Mouse (Mus musculus): ENCODE measurements around the gene Slc1a5.

GRCm38 (mm10) chr7:16731893-16732422, 49.2 kb upstream of the Slc1a5 start:
- no peak for TF ChIP-seq EP300 (IDR thresholded peaks at IDR 0.05; ENCODE audit: low read depth)
- no peak for TF ChIP-seq CTCF (IDR thresholded peaks at IDR 0.05; ENCODE audit: low read depth)
